Mouse (Mus musculus) forebrain, embryonic 14.5 days (tissue): ENCODE measurements at regions not wholly inside any gene's neighbourhood (a gene's known extent, or its start where the extent isn't known, plus 50 kb on each side); places are given as distances from the start of the nearest gene placed in this dataset.

Experiments used
- ATAC-seq: fragments of 200-750 bp; cut with Nextera tagmentation; 2 replicates; pipeline ENCODE4 v1.8.0; 2017; ENCODE audit warnings: mild to moderate bottlenecking, moderate library complexity
- DNase-seq: peaks from one replicate; pipeline ENCODE4 v3.0.0-alpha.2; 2015; ENCODE audit warnings: low spot score
- H3K27ac ChIP-seq: fragments of 300-500 bp; sonication (generic); 2 replicates; pipeline ENCODE4 v1.5.1; 2014; ENCODE audit warnings: low read depth, mild to moderate bottlenecking, control low read depth, low read length, moderate library complexity
- H3K27me3 ChIP-seq: fragments of 300-500 bp; sonication (generic); replicated peaks from 2 replicates; pipeline ENCODE4 v1.6.1; 2014; ENCODE audit warnings: low read length, control low read depth, mixed read lengths; ENCODE audit not compliant: control insufficient read depth, insufficient read depth
- H3K36me3 ChIP-seq: fragments of 300-500 bp; sonication (generic); 2 replicates; pipeline ENCODE4 v1.6.1; 2014; ENCODE audit warnings: low read length, control low read depth; ENCODE audit not compliant: control insufficient read depth, insufficient read depth
- H3K4me1 ChIP-seq: fragments of 300-500 bp; sonication (generic); 2 replicates; pipeline ENCODE4 v1.6.1; 2014; ENCODE audit warnings: antibody characterized with exemption, low read length, control low read depth; ENCODE audit not compliant: control insufficient read depth, insufficient read depth
- H3K4me2 ChIP-seq: fragments of 300-500 bp; sonication (generic); 2 replicates; pipeline ENCODE4 v1.6.1; 2014; ENCODE audit warnings: mild to moderate bottlenecking, control low read depth, low read length
- H3K4me3 ChIP-seq: fragments of 300-500 bp; sonication (generic); 2 replicates; pipeline ENCODE4 v1.5.1; 2014; ENCODE audit warnings: low read depth, low read length, control low read depth
- H3K9ac ChIP-seq: fragments of 300-500 bp; sonication (generic); 2 replicates; pipeline ENCODE4 v1.6.1; 2014; ENCODE audit warnings: mild to moderate bottlenecking, low read length, control low read depth, moderate library complexity
- H3K9me3 ChIP-seq: fragments of 300-500 bp; sonication (generic); replicated peaks from 2 replicates; pipeline ENCODE4 v1.6.1; 2016; ENCODE audit warnings: low read length, control low read depth, mixed read lengths; ENCODE audit not compliant: control insufficient read depth
- WGBS: fragments of 180-500 bp; shearing (Covaris S2); extraction: QIAGEN DNeasy Blood & Tissue Kit; methylation state at CpG from one replicate; pipeline ENCODE4 v1.1.7; 2014; 5-methylcytosine and 5-hydroxymethylcytosine counted together

DNA sequence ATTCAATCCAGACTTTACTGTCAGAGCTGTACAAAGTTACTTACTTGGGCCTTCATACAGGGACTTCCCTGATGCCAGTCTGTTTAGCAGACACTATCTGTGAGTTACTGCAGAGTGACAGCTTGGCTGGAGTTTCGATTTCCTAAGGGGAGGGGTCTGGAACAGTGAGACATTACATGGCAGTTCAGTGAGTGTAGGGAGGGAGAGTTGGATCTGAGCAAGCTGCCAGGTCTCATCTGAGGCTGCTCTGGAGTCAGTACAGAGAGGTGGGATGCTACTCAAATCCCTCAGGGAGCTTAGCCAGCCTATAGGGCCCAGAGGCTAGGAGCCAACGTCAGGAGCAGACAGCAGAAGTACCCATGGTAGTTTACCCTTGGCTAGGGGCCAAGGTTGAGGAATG is 1329.8 kb upstream of the Nr2f1 start:
- DNase-seq (peak; percentile 64), ATAC-seq (peak; percentile 93)
- 63% methylated on average over 2 of the region's 2 CpGs for WGBS
- no peak overlapping the region for H3K9ac ChIP-seq
- no peaks in the 10 kb centered on the region for H3K4me1 ChIP-seq
- no peaks in the 10 kb centered on the region for H3K36me3 ChIP-seq
- H3K9me3 ChIP-seq: no peaks in the 10 kb centered on the region
- no peak overlapping the region for H3K4me3 ChIP-seq
- H3K4me2 ChIP-seq: no peak overlapping the region
- H3K27me3 ChIP-seq: no peaks in the 10 kb centered on the region
- no peak overlapping the region for H3K27ac ChIP-seq

DNA sequence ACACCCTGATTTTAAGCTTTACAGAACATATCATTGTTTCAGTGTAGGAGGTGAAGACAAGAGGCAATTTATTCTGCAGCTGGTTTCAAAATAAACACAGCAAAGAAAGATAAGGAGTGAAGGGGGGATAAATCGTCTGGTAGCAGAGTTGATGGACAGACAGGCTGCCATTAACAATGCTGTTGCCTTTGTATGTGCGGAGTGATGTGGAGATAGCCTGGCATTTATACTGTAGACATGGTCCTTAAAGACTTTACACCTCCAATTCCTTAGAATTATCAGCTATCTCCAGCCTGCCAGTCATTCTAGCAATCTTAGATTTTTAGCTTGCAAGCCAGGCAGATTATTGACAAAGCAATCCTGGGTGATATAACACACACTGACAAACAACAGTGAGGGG is 1332.5 kb upstream of the Arrdc3 start:
- Histone ChIP-seq H3K27ac (no peak overlapping the region), H3K27me3 (no peaks in the 10 kb centered on the region), H3K36me3 (no peaks in the 10 kb centered on the region), H3K9ac (no peak overlapping the region), H3K4me1 (no peaks in the 10 kb centered on the region), H3K9me3 (no peaks in the 10 kb centered on the region), H3K4me2 (no peak overlapping the region), H3K4me3 (no peak overlapping the region)
- DNase-seq (peak; percentile 19), ATAC-seq (peak; percentile 67)
- 48% methylated on average over 2 of the region's 2 CpGs for WGBS

GRCm38 (mm10) chr13:79555572-79556280 is 1327.5 kb upstream of the Arrdc3 start:
- Histone ChIP-seq H3K4me1 (no peaks in the 10 kb centered on the region), H3K9me3 (no peaks in the 10 kb centered on the region; the same call in 1 of the 2 replicates), H3K36me3 (no peaks in the 10 kb centered on the region), H3K4me3 (no peak overlapping the region), H3K4me2 (no peak overlapping the region), H3K27me3 (no peaks in the 10 kb centered on the region), H3K27ac (no peak overlapping the region), H3K9ac (no peak overlapping the region)
- ATAC-seq (no peak), DNase-seq (no peak)
- WGBS: 88% methylated on average over 3 of the region's 3 CpGs
